Mouse (Mus musculus) limb, embryonic 15.5 days (tissue): ENCODE results near the gene Ccno. TPM values are rescaled to one million over a fixed set of nuclear protein-coding genes. Genes with fewer than 3 reads are reported as not detected.
"Not testable (repeated sequence)": the region's sequence is repeated elsewhere in the genome, so short reads cannot be mapped to it uniquely, and the experiment has no call there.

Experiments used
- ATAC-seq: fragments of 200-750 bp; cut with Nextera tagmentation; 2 replicates; pipeline ENCODE4 v1.8.0; 2017; ENCODE audit warnings: low read depth, moderate TSS enrichment; ENCODE audit not compliant: insufficient number of reproducible peaks, low FRiP score, low TSS enrichment
- H3K27ac ChIP-seq: fragments of 300-500 bp; sonication (generic); 2 replicates; pipeline ENCODE4 v1.5.1; 2015; ENCODE audit warnings: moderate library complexity, mild to moderate bottlenecking, inconsistent platforms
- H3K27me3 ChIP-seq: fragments of 300-500 bp; sonication (generic); 2 replicates; pipeline ENCODE4 v1.6.1; 2015; ENCODE audit warnings: inconsistent platforms
- H3K36me3 ChIP-seq: fragments of 300-500 bp; sonication (generic); 2 replicates; pipeline ENCODE4 v1.6.1; 2015; ENCODE audit warnings: inconsistent platforms
- H3K4me1 ChIP-seq: fragments of 300-500 bp; sonication (generic); 2 replicates; pipeline ENCODE4 v1.6.1; 2015; ENCODE audit warnings: inconsistent platforms
- H3K4me2 ChIP-seq: fragments of 300-500 bp; sonication (generic); 2 replicates; pipeline ENCODE4 v1.6.1; 2015; ENCODE audit warnings: mild to moderate bottlenecking, inconsistent platforms
- H3K4me3 ChIP-seq: fragments of 300-500 bp; sonication (generic); 2 replicates; pipeline ENCODE4 v1.5.1; 2015; ENCODE audit warnings: mild to moderate bottlenecking, inconsistent platforms
- H3K9ac ChIP-seq: fragments of 300-500 bp; sonication (generic); 2 replicates; pipeline ENCODE4 v1.6.1; 2015; ENCODE audit warnings: inconsistent platforms
- H3K9me3 ChIP-seq: fragments of 300-500 bp; sonication (generic); 2 replicates; pipeline ENCODE4 v1.6.1; 2016; ENCODE audit warnings: inconsistent platforms
- WGBS: fragments of 180-500 bp; shearing (Covaris S2); methylation state at CpG from one replicate; pipeline ENCODE4 v1.1.7; 2015; 5-methylcytosine and 5-hydroxymethylcytosine counted together
- polyA plus RNA-seq: library from polyadenylated mRNA; unstranded; fragments of >200 nt; fragmentation: Nextera tagmentation; extraction: Ambion mirVana; gene quantifications from 2 replicates; pipeline ENCODE4 v1.2.1, GENCODE M21; 2015

Gene Ccno
- polyA plus RNA-seq, 1 experiment from 2014 or later: 0.37 TPM

DNA sequence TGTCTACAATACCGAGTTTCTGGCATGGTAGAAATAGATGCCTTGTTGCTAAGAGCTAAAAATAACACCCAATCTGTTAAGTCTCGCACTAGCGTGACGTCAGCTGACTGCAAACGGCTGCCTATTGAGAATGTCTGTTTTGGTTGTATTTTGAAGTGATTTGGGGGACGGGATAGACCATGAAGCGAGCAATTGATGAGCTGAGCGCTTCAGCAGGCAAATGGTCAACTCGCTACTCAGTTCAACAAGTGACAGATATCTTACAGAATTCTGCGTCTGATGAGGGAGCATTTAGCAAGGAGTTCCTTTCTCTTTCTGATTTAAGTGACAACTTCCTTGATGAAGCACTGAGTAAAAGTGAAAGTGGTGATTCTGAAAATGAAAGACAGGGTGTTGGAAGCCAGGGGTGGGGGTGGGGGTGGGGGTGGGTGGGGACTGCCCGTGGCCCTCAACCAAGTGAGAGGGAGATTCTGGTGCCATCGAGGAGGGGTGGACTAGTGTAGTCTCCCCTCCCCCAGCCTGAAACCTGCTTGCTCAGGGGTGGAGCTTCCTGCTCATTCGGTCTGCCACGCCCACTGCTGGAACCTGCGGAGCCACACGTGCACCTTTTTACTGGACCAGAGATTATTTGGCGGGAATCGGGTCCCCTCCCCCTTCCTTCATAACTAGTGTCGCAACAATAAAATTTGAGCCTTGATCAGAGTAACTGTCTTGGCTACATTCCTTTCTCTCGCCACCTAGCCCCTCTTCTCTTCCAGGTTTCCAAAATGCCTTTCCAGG is 25.8 kb downstream of the Ccno start:
- H3K4me1 ChIP-seq, H3K9me3 ChIP-seq, H3K27ac ChIP-seq, ATAC-seq, H3K9ac ChIP-seq, H3K36me3 ChIP-seq, H3K27me3 ChIP-seq: not testable (repeated sequence)
- peak overlapping the region; percentile 40 for H3K4me2 ChIP-seq
- peak overlapping the region; percentile 31 for H3K4me3 ChIP-seq
- 38% methylated on average over 19 of the region's 20 CpGs for WGBS

DNA sequence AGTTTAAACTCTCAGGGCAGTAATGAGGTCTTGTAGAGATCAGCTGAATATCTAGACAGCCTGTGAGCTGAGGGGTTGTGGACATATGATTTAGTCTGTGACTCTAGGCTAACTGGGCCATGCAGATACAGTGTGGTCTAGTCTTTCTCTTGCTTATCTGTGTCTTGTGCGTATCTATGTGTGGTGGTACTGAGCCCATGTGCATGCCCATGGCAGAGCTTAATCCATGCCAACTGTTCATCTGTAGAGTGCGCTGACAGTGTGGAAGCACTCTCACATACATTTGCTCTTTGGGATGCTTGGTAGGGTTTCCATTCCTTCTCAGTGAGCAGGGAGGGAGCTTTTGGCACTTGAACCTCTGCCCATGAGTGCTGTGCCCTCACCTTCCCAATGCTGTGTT is 33.9 kb downstream of the Ccno start:
- H3K9me3 ChIP-seq: no peaks in the 10 kb centered on the region
- WGBS: 86% methylated on average over 2 of the region's 2 CpGs
- no peak overlapping the region for H3K27ac ChIP-seq
- no peaks in the 10 kb centered on the region for H3K27me3 ChIP-seq
- ATAC-seq: no peak
- H3K9ac ChIP-seq: no peak overlapping the region
- no peaks in the 10 kb centered on the region for H3K4me1 ChIP-seq
- no peak overlapping the region for H3K4me2 ChIP-seq
- H3K4me3 ChIP-seq: no peak overlapping the region
- H3K36me3 ChIP-seq: no peaks in the 10 kb centered on the region

DNA sequence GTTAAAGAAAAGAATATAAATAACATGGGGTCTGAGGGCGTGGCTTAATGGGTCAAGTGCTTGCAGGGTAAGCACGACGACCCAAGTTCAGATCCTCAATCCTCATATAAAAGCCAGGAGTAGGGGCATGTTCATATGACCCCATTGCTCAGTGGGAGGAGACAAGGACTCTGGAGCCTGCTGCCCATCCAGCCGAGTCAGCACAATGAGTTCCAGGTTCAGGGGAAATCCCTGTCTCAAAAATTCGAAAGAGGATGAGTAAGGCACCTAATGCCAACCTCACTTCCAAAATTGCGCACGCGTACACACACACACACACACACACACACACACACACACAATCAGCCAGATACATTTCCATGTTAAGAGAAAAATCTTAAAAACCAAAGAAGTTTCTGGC is 34.9 kb downstream of the Ccno start:
- no peak for ATAC-seq
- Histone ChIP-seq H3K4me1 (no peaks in the 10 kb centered on the region), H3K4me3 (no peak overlapping the region), H3K9me3 (no peaks in the 10 kb centered on the region), H3K36me3 (no peaks in the 10 kb centered on the region), H3K9ac (no peak overlapping the region), H3K27me3 (no peaks in the 10 kb centered on the region), H3K4me2 (no peak overlapping the region), H3K27ac (no peak overlapping the region)
- 69% methylated on average over 8 of the region's 8 CpGs for WGBS

DNA sequence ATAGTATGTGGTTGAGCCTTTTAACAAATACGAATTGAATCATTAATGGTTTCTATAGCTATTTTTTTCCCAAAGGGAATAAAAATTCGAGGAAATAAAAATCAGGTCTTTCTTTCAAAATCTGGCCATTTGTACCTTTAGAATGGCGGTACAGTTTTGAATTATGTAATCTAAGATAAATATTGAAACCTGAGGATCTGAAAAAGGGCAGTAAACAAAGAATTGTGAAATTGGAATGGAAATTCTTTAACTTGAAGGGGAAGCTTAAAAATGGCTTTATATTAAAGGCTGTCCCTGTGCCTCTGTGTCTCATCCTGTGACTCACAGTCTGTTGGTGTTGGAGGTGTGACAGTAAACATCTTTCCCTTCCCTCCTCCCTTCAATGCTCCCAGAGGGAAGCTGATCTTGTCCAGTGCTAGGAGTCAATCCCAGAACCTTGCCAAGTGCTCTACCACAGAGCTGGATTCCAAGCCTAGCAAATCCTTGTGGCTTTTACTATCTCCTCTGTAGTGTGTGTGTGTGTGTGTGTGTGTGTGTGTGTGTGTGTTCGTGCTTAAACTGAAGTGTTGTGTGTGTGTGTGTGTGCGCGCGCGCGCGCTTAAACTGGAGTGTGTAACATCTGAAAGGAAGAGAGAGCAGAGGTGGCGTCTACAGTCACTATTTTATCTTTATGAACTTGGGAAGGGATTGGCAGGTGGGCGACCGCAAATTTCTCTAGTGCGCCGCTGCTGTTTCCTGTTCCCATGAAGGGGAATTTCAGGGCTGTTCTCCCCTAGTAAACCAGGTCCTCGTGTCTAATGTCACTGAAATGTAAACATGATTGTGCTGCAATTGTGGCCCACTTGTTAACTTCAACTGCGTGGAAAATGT is 35.9 kb downstream of the Ccno start:
- Histone ChIP-seq H3K27ac (no peak overlapping the region), H3K9ac (no peak overlapping the region), H3K27me3 (no peaks in the 10 kb centered on the region), H3K4me3 (no peak overlapping the region), H3K4me2 (no peak overlapping the region), H3K4me1 (no peaks in the 10 kb centered on the region), H3K9me3 (no peaks in the 10 kb centered on the region), H3K36me3 (no peaks in the 10 kb centered on the region)
- no peak for ATAC-seq
- WGBS: 67% methylated on average over 17 of the region's 17 CpGs

DNA sequence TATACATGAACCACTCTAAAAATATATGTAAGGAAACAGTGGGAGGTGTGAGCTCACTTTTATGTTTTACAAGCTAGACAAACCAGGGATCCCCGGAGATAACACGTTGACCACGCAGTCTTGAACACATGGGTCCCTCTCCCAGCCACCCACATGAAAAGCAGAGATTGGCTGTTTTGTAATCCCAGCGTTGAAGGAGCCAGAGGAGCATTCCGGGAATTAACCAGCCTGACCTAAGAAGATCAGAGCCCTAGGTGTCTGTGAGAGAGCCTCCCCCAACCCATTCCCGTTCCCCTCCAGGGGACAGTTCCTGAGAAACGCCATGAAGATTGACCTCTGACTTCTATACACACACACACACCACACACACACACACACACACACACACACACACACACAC is 43.7 kb downstream of the Ccno start:
- H3K9ac ChIP-seq: no peak overlapping the region
- peaks cover 41% of the 10 kb centered on the region for H3K27me3 ChIP-seq
- WGBS: 4% methylated on average over 7 of the region's 7 CpGs
- H3K27ac ChIP-seq: no peak overlapping the region
- H3K4me2 ChIP-seq: peak overlapping the region; percentile 99
- no peaks in the 10 kb centered on the region for H3K36me3 ChIP-seq
- ATAC-seq: no peak
- peaks cover 30% of the 10 kb centered on the region for H3K4me1 ChIP-seq
- H3K9me3 ChIP-seq: no peaks in the 10 kb centered on the region
- H3K4me3 ChIP-seq: peak overlapping the region; percentile 55

GRCm38 (mm10) chr13:113031792-113032571 is 44.4 kb downstream of the Ccno start:
- Histone ChIP-seq H3K27ac (0 out of 2 replicates have a peak overlapping the region, but pooled peaks have one; percentile 4), H3K36me3 (no peaks in the 10 kb centered on the region), H3K27me3 (peaks cover 41% of the 10 kb centered on the region), H3K9ac (peak overlapping the region; percentile 35; the same call in 1 of the 2 replicates), H3K4me3 (peak overlapping the region; percentile 55), H3K4me2 (peak overlapping the region; percentile 99), H3K9me3 (no peaks in the 10 kb centered on the region), H3K4me1 (peaks cover 30% of the 10 kb centered on the region)
- WGBS: under 1% methylated on average over 40 of the region's 40 CpGs
- ATAC-seq: peak; percentile 37; the same call in 1 of the 2 replicates

DNA sequence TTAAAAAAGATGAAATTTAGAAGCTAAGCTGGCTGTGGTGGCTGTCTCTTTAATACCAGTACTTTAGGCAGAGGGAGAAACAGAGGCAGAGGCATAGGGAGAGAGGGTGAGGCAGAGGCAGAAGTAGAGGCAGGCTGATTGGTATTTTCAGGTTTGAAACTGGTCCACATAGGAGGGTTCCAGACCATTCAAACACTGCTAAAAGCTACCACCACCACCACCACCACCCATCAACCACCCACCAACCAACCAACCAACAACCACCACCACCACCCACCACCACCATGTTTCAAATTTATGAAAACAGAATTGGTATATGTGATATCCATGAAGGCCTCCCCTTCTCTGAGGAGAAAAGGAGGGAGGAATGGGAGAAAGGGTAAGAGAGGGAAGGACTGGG is 45.2 kb downstream of the Ccno start:
- ATAC-seq: no peak
- Histone ChIP-seq H3K27me3 (peaks cover 46% of the 10 kb centered on the region), H3K9ac (no peak overlapping the region), H3K9me3 (no peaks in the 10 kb centered on the region), H3K4me1 (peaks cover 30% of the 10 kb centered on the region), H3K4me3 (no peak overlapping the region), H3K27ac (no peak overlapping the region), H3K4me2 (no peak overlapping the region), H3K36me3 (no peaks in the 10 kb centered on the region)

- peak overlapping the region; percentile 53 for H3K4me3 ChIP-seq
- no peaks in the 10 kb centered on the region for H3K36me3 ChIP-seq
- peaks cover 30% of the 10 kb centered on the region for H3K4me1 ChIP-seq
- no peaks in the 10 kb centered on the region for H3K9me3 ChIP-seq
- no peak for ATAC-seq
- H3K9ac ChIP-seq: peak overlapping the region; percentile 50; the same call in 1 of the 2 replicates
- H3K27me3 ChIP-seq: peaks cover 46% of the 10 kb centered on the region
- WGBS: 5% methylated on average over 11 of the region's 11 CpGs
- H3K27ac ChIP-seq: no peak overlapping the region
- peak overlapping the region; percentile 98 for H3K4me2 ChIP-seq
Observed at GRCm38 (mm10) chr13:113034271-113034886, 46.8 kb downstream of the Ccno start.

- H3K4me1 ChIP-seq: peaks cover 30% of the 10 kb centered on the region
- peak within 1 kb of the TSS; percentile 53 for H3K4me3 ChIP-seq
- ATAC-seq: no peak
- peak within 1 kb of the TSS; percentile 50 for H3K9ac ChIP-seq
- peak within 1 kb of the TSS; percentile 98 for H3K4me2 ChIP-seq
- no peak within 1 kb of the TSS for H3K27ac ChIP-seq
- H3K27me3 ChIP-seq: peaks cover 43% of the 10 kb centered on the region
- H3K36me3 ChIP-seq: no peaks in the 10 kb centered on the region
- WGBS: under 1% methylated on average over 46 of the region's 46 CpGs
- no peaks in the 10 kb centered on the region for H3K9me3 ChIP-seq
Observed at GRCm38 (mm10) chr13:113034950-113035421, 47.4 kb downstream of the Ccno start, which contains the start of gene Cdc20b. TSS of gene Cdc20b (plus strand) at chr13:113035111.

- Histone ChIP-seq H3K4me1 (peaks cover 30% of the 10 kb centered on the region), H3K4me2 (peak overlapping the region; percentile 98), H3K4me3 (peak overlapping the region; percentile 53), H3K36me3 (no peaks in the 10 kb centered on the region), H3K27me3 (peaks cover 42% of the 10 kb centered on the region), H3K27ac (no peak overlapping the region), H3K9ac (no peak overlapping the region), H3K9me3 (no peaks in the 10 kb centered on the region)
- ATAC-seq: peak; percentile 80; the same call in 1 of the 2 replicates
- 0% methylated on average over 4 of the region's 4 CpGs for WGBS
Observed at GRCm38 (mm10) chr13:113035852-113036251, 48.2 kb downstream of the Ccno start.
